Mouse (Mus musculus) testis, adult 2 months (tissue): ENCODE data around the gene Iqcc. TPM values are rescaled to one million over a fixed set of nuclear protein-coding genes. Genes with fewer than 3 reads are reported as not detected.

Experiments used
- H3K27ac ChIP-seq: fragments of 200-500 bp; 2 replicates; pipeline ENCODE4 v1.5.1; 2012; ENCODE audit warnings: low read depth, low read length; ENCODE audit not compliant: control insufficient read depth, insufficient read depth
- H3K27me3 ChIP-seq: fragments of 200-500 bp; 2 replicates; pipeline ENCODE4 v1.6.1; 2012; ENCODE audit warnings: mild to moderate bottlenecking, low read length, moderate library complexity; ENCODE audit not compliant: control insufficient read depth, insufficient read depth
- H3K36me3 ChIP-seq: fragments of 200-500 bp; 2 replicates; pipeline ENCODE4 v1.6.1; 2012; ENCODE audit warnings: mild to moderate bottlenecking, low read length; ENCODE audit not compliant: control insufficient read depth, insufficient read depth
- H3K4me1 ChIP-seq: fragments of 200-500 bp; 2 replicates; pipeline ENCODE4 v1.6.1; 2012; ENCODE audit warnings: low read length; ENCODE audit not compliant: control insufficient read depth, insufficient read depth
- H3K4me3 ChIP-seq: fragments of 200-500 bp; 2 replicates; pipeline ENCODE4 v1.5.1; 2012; ENCODE audit warnings: low read depth, mild to moderate bottlenecking, low read length, moderate library complexity, mixed read lengths; ENCODE audit not compliant: control insufficient read depth
- CTCF ChIP-seq: fragments of 200-500 bp; IDR thresholded peaks from 2 replicates; pipeline ENCODE4 v1.5.1; 2012; ENCODE audit warnings: low read depth, mild to moderate bottlenecking, inconsistent platforms, low read length, moderate library complexity; ENCODE audit not compliant: control insufficient read depth, insufficient read depth, insufficient replicate concordance
- POLR2A ChIP-seq: fragments of 200-500 bp; IDR thresholded peaks from 2 replicates; pipeline ENCODE4 v1.6.1; 2012; ENCODE audit warnings: low read depth, mild to moderate bottlenecking, inconsistent platforms, low read length, moderate library complexity; ENCODE audit not compliant: control insufficient read depth
- polyA plus RNA-seq: library from polyadenylated mRNA; depleted of rRNA; stranded (reverse); fragments of >200 nt; gene quantifications from 2 replicates; pipeline ENCODE4 v1.2.3, GENCODE M21; 2012; rRNA removed

Gene Iqcc
- polyA plus RNA-seq, 1 experiment = 45.7 TPM

- no peaks in the 10 kb centered on the region for H3K36me3 ChIP-seq
- no peak overlapping the region for H3K27ac ChIP-seq
- no peak overlapping the region for H3K4me3 ChIP-seq
- H3K27me3 ChIP-seq = no peaks in the 10 kb centered on the region
- no peaks in the 10 kb centered on the region for H3K4me1 ChIP-seq
- TF ChIP-seq CTCF = no peak
- TF ChIP-seq POLR2A = no peak
These were observed 50.5 kb downstream of the Iqcc start for GRCm38 (mm10) chr4:129568366-129568765.

- no peak for TF ChIP-seq POLR2A
- no peak for TF ChIP-seq CTCF
- H3K36me3 ChIP-seq = no peaks in the 10 kb centered on the region
- H3K4me1 ChIP-seq = no peaks in the 10 kb centered on the region
- no peak overlapping the region for H3K27ac ChIP-seq
- H3K27me3 ChIP-seq = no peaks in the 10 kb centered on the region
- no peak overlapping the region for H3K4me3 ChIP-seq
These were observed 53.8 kb downstream of the Iqcc start for GRCm38 (mm10) chr4:129565139-129565538.

Other genes with a start within 250 kb of the Iqcc start
- 4.6 and 5.6 TPM in 2 replicates for gene Zbtb8a, start 241.0 kb downstream of the Iqcc start, polyA plus RNA-seq
- gene Zbtb8b, start 178.2 kb downstream of the Iqcc start, polyA plus RNA-seq = 1.0 and 1.3 TPM in 2 replicates
- gene Bsdc1, start 157.5 kb downstream of the Iqcc start, polyA plus RNA-seq = 35.5 and 38.2 TPM in 2 replicates
- gene Tssk3, start 128.1 kb downstream of the Iqcc start, polyA plus RNA-seq = 252 and 267 TPM in 2 replicates
- 945 and 1,232 TPM in 2 replicates for gene Fam229a, start 127.9 kb downstream of the Iqcc start, polyA plus RNA-seq
- 55.6 and 69.9 TPM in 2 replicates for gene Marcksl1, start 105.5 kb downstream of the Iqcc start, polyA plus RNA-seq
- gene Hdac1, start 76.4 kb downstream of the Iqcc start, polyA plus RNA-seq = 123 and 132 TPM in 2 replicates
- gene Lck, start 45.5 kb downstream of the Iqcc start, polyA plus RNA-seq = 1.8 and 2.5 TPM in 2 replicates
- 0.19 TPM in 1 of 2 replicates, not detected in the other for gene Fam167b, start 40.5 kb downstream of the Iqcc start, polyA plus RNA-seq
- gene Eif3i, start 18.5 kb downstream of the Iqcc start, polyA plus RNA-seq = 204 and 221 TPM in 2 replicates
- 50.1 and 56.2 TPM in 2 replicates for gene Tmem234, start 18.4 kb downstream of the Iqcc start, polyA plus RNA-seq
- gene Dcdc2b, start 4.8 kb downstream of the Iqcc start, polyA plus RNA-seq = 15.5 and 19.4 TPM in 2 replicates
- 13.8 and 14.1 TPM in 2 replicates for gene Ccdc28b, start 4.8 kb upstream of the Iqcc start, polyA plus RNA-seq
- gene Txlna, start 22.0 kb upstream of the Iqcc start, polyA plus RNA-seq = 15.3 and 15.9 TPM in 2 replicates
- 140 and 143 TPM in 2 replicates for gene Kpna6, start 53.7 kb upstream of the Iqcc start, polyA plus RNA-seq
- 273 and 283 TPM in 2 replicates for gene Tmem39b, start 77.7 kb upstream of the Iqcc start, polyA plus RNA-seq
- 17.1 and 19.2 TPM in 2 replicates for gene Khdrbs1, start 123.2 kb upstream of the Iqcc start, polyA plus RNA-seq
- 39.9 and 48.8 TPM in 2 replicates for gene Ptp4a2, start 192.1 kb upstream of the Iqcc start, polyA plus RNA-seq